Mouse (Mus musculus): ENCODE results near the gene Abi3. TPM values are rescaled to one million over a fixed set of nuclear protein-coding genes. Genes with fewer than 3 reads are reported as not detected.

Gene Abi3
- polyA plus RNA-seq, 2 experiments = 2.3 to 4.9 TPM

DNA sequence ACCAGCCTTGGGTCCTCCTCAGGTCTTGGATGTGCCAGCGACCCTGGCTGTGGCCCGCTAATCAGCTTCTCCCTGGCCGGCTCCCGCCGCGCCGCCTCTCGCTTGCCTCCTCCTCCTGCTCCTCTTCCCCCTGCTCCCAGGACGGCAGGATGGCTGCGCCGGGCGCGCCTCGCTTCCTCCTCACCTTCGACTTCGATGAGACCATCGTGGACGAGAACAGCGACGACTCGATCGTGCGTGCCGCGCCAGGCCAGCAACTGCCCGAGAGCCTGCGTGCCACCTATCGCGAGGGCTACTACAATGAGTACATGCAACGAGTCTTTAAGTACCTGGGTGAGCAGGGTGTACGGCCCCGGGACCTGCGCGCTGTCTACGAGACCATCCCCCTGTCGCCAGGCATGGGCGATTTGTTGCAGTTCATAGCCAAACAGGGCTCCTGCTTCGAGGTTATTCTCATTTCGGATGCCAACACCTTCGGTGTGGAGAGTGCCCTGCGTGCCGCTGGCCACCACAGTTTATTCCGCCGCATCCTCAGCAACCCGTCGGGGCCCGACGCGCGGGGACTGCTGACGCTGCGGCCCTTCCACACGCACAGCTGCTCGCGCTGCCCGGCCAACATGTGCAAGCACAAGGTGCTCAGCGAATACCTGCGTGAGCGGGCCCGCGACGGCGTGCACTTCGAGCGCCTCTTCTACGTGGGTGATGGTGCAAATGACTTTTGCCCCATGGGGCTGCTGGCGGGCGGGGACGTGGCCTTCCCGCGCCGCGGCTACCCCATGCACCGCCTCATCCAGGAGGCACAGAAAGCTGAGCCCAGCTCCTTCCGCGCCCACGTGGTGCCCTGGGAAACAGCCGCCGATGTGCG lies 11.6 kb downstream of the Abi3 start:
- WGBS (ENCODE audit: insufficient replicate concordance) = 4% methylated on average over 80 of the region's 80 CpGs
- peak overlapping the region; percentile 43 for H3K4me2 ChIP-seq (ENCODE audit: low read depth)
- no peaks in the 10 kb centered on the region for H3K9me3 ChIP-seq (ENCODE audit: control insufficient read depth, low read length)
- TF ChIP-seq CTCF (IDR thresholded peaks at IDR 0.05; ENCODE audit: low read depth) = no peak
- TF ChIP-seq EP300 (IDR thresholded peaks at IDR 0.05; ENCODE audit: low read depth) = no peak
- peaks cover 27 to 52% of the 10 kb centered on the region in 2 experiments for H3K4me1 ChIP-seq (replicated peaks; ENCODE audit: control insufficient read depth in 2 of 2, insufficient read depth in 2 of 2, low read length in 1 of 2)
- H3K36me3 ChIP-seq (replicated peaks; ENCODE audit: control insufficient read depth, insufficient read depth, low read depth) = no peaks in the 10 kb centered on the region
- no peak overlapping the region for H3K27ac ChIP-seq
- ATAC-seq (ENCODE audit: insufficient read depth) (no peak), DNase-seq (ENCODE audit: low read depth in 3 of 3, low spot score in 3 of 3) (no peak)
- H3K9ac ChIP-seq (replicated peaks) = no peak overlapping the region
- H3K4me3 ChIP-seq (ENCODE audit: insufficient read depth in 1 of 2, low read depth in 2 of 2, low read length in 2 of 2) = peak overlapping the region; percentile 1 to 31; a peak in 2 of 4 replicates
- peaks cover 57% of the 10 kb centered on the region for H3K27me3 ChIP-seq (ENCODE audit: control insufficient read depth, insufficient read depth, low read length)

DNA sequence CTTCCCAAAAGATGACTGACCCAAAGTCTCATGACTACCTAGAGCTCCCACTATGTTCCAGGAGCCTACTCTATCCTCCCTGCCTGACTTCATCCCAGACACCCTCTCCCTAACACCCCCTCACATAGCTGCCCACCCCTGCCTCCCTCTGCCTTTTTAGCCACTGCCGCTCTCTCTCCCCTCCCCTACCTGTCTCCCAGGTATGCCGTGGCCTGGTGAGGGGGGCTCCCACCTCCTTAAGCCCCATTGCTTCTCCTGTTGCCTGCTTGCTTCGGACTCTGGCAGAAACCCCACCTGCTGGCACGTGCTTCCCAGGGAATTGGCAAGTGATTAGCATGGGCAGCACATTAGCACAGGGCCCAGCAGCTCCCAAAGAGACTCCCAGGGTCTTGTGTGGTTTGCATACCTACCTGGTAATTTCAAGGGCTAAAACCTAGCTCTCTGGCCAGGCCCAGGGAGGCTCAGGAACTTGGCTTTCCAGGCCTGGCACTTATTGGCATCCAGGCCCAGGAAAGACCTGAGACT lies 12.7 kb downstream of the Abi3 start:
- H3K36me3 ChIP-seq (replicated peaks; ENCODE audit: control insufficient read depth, insufficient read depth, low read depth) = no peaks in the 10 kb centered on the region
- DNase-seq (ENCODE audit: low read depth in 3 of 3, low spot score in 3 of 3) = no peak
- H3K4me2 ChIP-seq (ENCODE audit: low read depth) = no peak overlapping the region
- ATAC-seq (ENCODE audit: insufficient read depth) = no peak
- TF ChIP-seq EP300 (IDR thresholded peaks at IDR 0.05; ENCODE audit: low read depth) (no peak), CTCF (IDR thresholded peaks at IDR 0.05; ENCODE audit: low read depth) (no peak)
- peaks cover 16 to 47% of the 10 kb centered on the region in 2 experiments for H3K4me1 ChIP-seq (replicated peaks; ENCODE audit: control insufficient read depth in 2 of 2, insufficient read depth in 2 of 2, low read length in 1 of 2)
- H3K9ac ChIP-seq (replicated peaks) = no peak overlapping the region
- no peak overlapping the region for H3K27ac ChIP-seq
- 59% methylated on average over 4 of the region's 4 CpGs for WGBS (ENCODE audit: insufficient replicate concordance)
- H3K4me3 ChIP-seq (ENCODE audit: insufficient read depth in 1 of 2, low read depth in 2 of 2, low read length in 2 of 2) = no peak overlapping the region
- no peaks in the 10 kb centered on the region for H3K9me3 ChIP-seq (ENCODE audit: control insufficient read depth, low read length)
- H3K27me3 ChIP-seq (ENCODE audit: control insufficient read depth, insufficient read depth, low read length) = peaks cover 62% of the 10 kb centered on the region

DNA sequence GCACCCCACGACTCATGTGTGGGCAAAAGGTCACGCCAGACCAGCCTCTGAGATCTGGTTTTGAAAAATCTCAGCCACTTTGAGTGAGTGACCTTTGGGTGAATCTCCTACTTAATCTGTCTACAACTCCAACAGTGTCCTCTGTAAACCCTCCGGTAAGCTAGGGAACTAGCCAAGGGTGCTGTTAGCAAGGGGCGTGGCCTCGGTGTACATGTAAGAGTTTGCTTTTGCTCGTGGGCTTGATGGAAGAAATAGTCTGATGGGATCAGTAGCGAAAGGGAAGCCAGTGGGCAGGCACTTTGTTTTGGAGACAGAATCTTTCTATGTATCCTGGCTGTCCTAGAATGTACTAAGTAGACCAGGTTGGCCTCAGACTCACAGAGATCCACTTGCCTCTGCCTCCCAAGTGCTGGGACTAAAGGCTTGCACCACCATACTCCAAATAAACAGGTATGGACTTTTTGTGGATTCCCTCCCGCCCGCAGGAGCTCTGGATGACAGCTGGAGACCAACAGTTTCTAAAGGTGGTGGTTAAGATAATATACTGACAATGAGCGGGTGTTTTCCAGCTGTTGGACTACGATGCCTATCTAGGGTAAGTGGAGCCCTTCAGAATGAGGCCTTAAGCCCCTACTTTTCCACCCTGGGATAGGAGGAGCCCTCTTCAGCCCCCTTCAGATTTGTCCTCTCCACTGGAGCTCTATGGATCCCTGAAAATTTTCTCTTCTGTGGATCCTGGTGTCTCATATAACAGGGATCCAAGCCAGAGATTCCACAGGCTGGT lies 13.9 kb downstream of the Abi3 start:
- peaks cover 56% of the 10 kb centered on the region for H3K27me3 ChIP-seq (ENCODE audit: control insufficient read depth, insufficient read depth, low read length)
- no peak overlapping the region for H3K27ac ChIP-seq
- WGBS (ENCODE audit: insufficient replicate concordance) = 31% methylated on average over 11 of the region's 11 CpGs
- H3K4me2 ChIP-seq (ENCODE audit: low read depth) = no peak overlapping the region
- H3K4me3 ChIP-seq (ENCODE audit: insufficient read depth in 1 of 2, low read depth in 2 of 2, low read length in 2 of 2) = no peak overlapping the region
- H3K36me3 ChIP-seq (replicated peaks; ENCODE audit: control insufficient read depth, insufficient read depth, low read depth) = no peaks in the 10 kb centered on the region
- DNase-seq (ENCODE audit: low read depth in 3 of 3, low spot score in 3 of 3) (no peak), ATAC-seq (ENCODE audit: insufficient read depth) (no peak)
- TF ChIP-seq EP300 (IDR thresholded peaks at IDR 0.05; ENCODE audit: low read depth) (peak; percentile 26; the same call in 1 of the 2 replicates), CTCF (IDR thresholded peaks at IDR 0.05; ENCODE audit: low read depth) (no peak)
- H3K4me1 ChIP-seq (replicated peaks; ENCODE audit: control insufficient read depth in 2 of 2, insufficient read depth in 2 of 2, low read length in 1 of 2) = peaks cover 15 to 42% of the 10 kb centered on the region in 2 experiments
- H3K9me3 ChIP-seq (ENCODE audit: control insufficient read depth, low read length) = no peaks in the 10 kb centered on the region
- H3K9ac ChIP-seq (replicated peaks) = no peak overlapping the region

DNA sequence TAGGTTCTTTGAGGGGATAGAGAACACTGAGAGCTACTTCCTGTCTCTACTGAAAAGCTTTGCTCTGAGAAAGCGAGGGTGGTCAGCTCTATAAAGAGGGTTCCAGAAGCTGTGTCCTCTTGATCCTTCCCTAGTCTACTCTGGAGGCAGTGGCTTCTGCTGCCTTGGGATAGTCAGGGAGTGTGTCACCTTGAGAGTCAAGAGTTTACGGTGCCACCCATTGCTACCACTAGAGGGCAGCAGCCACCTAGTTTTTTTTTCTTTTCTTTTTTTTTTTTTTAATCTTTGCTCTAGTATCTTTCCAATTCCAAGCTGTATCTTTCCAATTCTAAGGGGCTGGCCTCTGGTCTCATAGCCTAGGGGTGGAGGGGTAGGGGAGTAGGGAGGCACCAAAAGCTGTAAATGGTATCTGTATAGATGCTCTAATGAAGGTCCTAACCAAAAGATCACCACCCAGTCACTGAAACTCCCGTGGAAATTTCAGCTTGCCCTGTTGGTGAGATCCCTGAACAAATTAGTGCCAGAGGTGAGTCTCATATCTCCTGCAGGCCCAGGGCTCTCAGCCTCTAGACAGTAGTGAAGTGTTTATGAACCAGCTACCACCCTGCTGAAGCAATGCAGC lies 14.7 kb downstream of the Abi3 start:
- 15% methylated on average over 3 of the region's 3 CpGs for WGBS (ENCODE audit: insufficient replicate concordance)

More for the DNA sequence above, 14.7 kb downstream of the Abi3 start:
- peak overlapping the region in 1 of 2 experiments; percentile 33; a peak in 2 of 4 replicates for H3K4me3 ChIP-seq (ENCODE audit: insufficient read depth in 1 of 2, low read depth in 2 of 2, low read length in 2 of 2)
- peak overlapping the region; percentile 96 for H3K9ac ChIP-seq (replicated peaks)
- H3K4me1 ChIP-seq (replicated peaks; ENCODE audit: control insufficient read depth in 2 of 2, insufficient read depth in 2 of 2, low read length in 1 of 2) = peaks cover 17 to 48% of the 10 kb centered on the region in 2 experiments
- H3K9me3 ChIP-seq (ENCODE audit: control insufficient read depth, low read length) = no peaks in the 10 kb centered on the region
- TF ChIP-seq CTCF (IDR thresholded peaks at IDR 0.05; ENCODE audit: low read depth) (peak; percentile 88), EP300 (IDR thresholded peaks at IDR 0.05; ENCODE audit: low read depth) (no peak)
- no peaks in the 10 kb centered on the region for H3K36me3 ChIP-seq (replicated peaks; ENCODE audit: control insufficient read depth, insufficient read depth, low read depth)
- peak overlapping the region; percentile 61 for H3K4me2 ChIP-seq (ENCODE audit: low read depth)
- DNase-seq (ENCODE audit: low read depth in 3 of 3, low spot score in 3 of 3) = peak in 2 of 3 experiments; percentile 49 to 60
- H3K27ac ChIP-seq = peak overlapping the region; percentile 53
- ATAC-seq (ENCODE audit: insufficient read depth) = no peak
- peaks cover 48% of the 10 kb centered on the region for H3K27me3 ChIP-seq (ENCODE audit: control insufficient read depth, insufficient read depth, low read length)

Measured in liver, embryonic 14.5 days (tissue).